In genomic region chr6:92092737-92093136, GRCm38 (mm10) we compare ENCODE assay signal across 8 mouse cellular contexts. TPM values are rescaled to one million over a fixed set of nuclear protein-coding genes. Genes with fewer than 3 reads are reported as not detected.
DNase-seq lines count a peak whose midpoint lies in the region; ATAC-seq and TF ChIP-seq lines count a peak whose summit lies in the region.

No protein-coding gene starts in this region.

- WGBS in kidney, adult 2 months, result 5% methylated on average over 3 of the region's 3 CpGs
- 17% methylated on average over 3 of the region's 3 CpGs for WGBS in hindbrain, embryonic 14.5 days
- 7% methylated on average over 3 of the region's 3 CpGs for WGBS in midbrain, embryonic 16.5 days

- no peaks in the 10 kb centered on the region for H3K9me3 ChIP-seq in hindbrain, embryonic 14.5 days (ENCODE audit: control insufficient read depth, low read length)
- no peaks in the 10 kb centered on the region for H3K9me3 ChIP-seq in midbrain, embryonic 16.5 days (replicated peaks; ENCODE audit: control insufficient read depth, low read length, poor library complexity, severe bottlenecking)

- TF ChIP-seq CTCF in kidney, adult 2 months (conservative IDR thresholded peaks at IDR 0.05; ENCODE audit: insufficient read depth, insufficient read length, low read depth, low read length), result no peak
- TF ChIP-seq CTCF in cortical plate, adult 2 months (IDR thresholded peaks at IDR 0.05; ENCODE audit: extremely low read depth, insufficient read depth, low read length), result no peak

- peak overlapping the region; percentile 78 for H3K4me3 ChIP-seq in kidney, adult 2 months (ENCODE audit: insufficient read depth, low read depth, low read length)
- H3K4me3 ChIP-seq in cortical plate, adult 2 months (ENCODE audit: insufficient read depth, low read length), result peak overlapping the region; percentile 80
- H3K4me3 ChIP-seq in hindbrain, embryonic 14.5 days (replicated peaks; ENCODE audit: low read length), result peak overlapping the region; percentile 94
- peak overlapping the region; percentile 99 for H3K4me3 ChIP-seq in midbrain, embryonic 16.5 days (ENCODE audit: low read depth, low read length)

- peak overlapping the region; percentile 98 for H3K9ac ChIP-seq in hindbrain, embryonic 14.5 days
- peak overlapping the region; percentile 98 for H3K9ac ChIP-seq in midbrain, embryonic 16.5 days (ENCODE audit: low read depth, low read length)

- TF ChIP-seq POLR2A in kidney, adult 2 months (IDR thresholded peaks at IDR 0.05; ENCODE audit: low read depth, low read length), result no peak
- TF ChIP-seq POLR2A in cortical plate, adult 2 months (IDR thresholded peaks at IDR 0.05; ENCODE audit: extremely low read depth, insufficient read depth, low read length), result no peak

- peak overlapping the region; percentile 71 for H3K4me2 ChIP-seq in hindbrain, embryonic 14.5 days (replicated peaks)
- peak overlapping the region; percentile 76 for H3K4me2 ChIP-seq in midbrain, embryonic 16.5 days (ENCODE audit: low read length)

- no peaks in the 10 kb centered on the region for H3K27me3 ChIP-seq in kidney, adult 2 months (replicated peaks; ENCODE audit: control insufficient read depth, insufficient read depth, low read length)
- H3K27me3 ChIP-seq in hindbrain, embryonic 14.5 days (ENCODE audit: control insufficient read depth, insufficient read depth, low read length), result no peaks in the 10 kb centered on the region
- no peaks in the 10 kb centered on the region for H3K27me3 ChIP-seq in midbrain, embryonic 16.5 days (ENCODE audit: control insufficient read depth, insufficient read depth, low read depth, low read length)

- H3K27ac ChIP-seq in kidney, adult 2 months (ENCODE audit: insufficient read depth, low read depth, low read length), result peak overlapping the region; percentile 61
- H3K27ac ChIP-seq in cortical plate, adult 2 months (ENCODE audit: insufficient read depth, low read length), result peak overlapping the region; percentile 63
- peak overlapping the region; percentile 98 for H3K27ac ChIP-seq in hindbrain, embryonic 14.5 days
- peak overlapping the region; percentile 99 for H3K27ac ChIP-seq in midbrain, embryonic 16.5 days (ENCODE audit: low read length)

- H3K36me3 ChIP-seq in kidney, adult 2 months (ENCODE audit: control insufficient read depth, insufficient read depth, low read length), result no peaks in the 10 kb centered on the region
- H3K36me3 ChIP-seq in hindbrain, embryonic 14.5 days (replicated peaks; ENCODE audit: control insufficient read depth, insufficient read depth), result no peaks in the 10 kb centered on the region
- H3K36me3 ChIP-seq in midbrain, embryonic 16.5 days (ENCODE audit: control insufficient read depth, insufficient read depth, low read length), result no peaks in the 10 kb centered on the region

- ATAC-seq in hindbrain, embryonic 14.5 days (ENCODE audit: low FRiP score), result no peak
- no peak for ATAC-seq in midbrain, embryonic 16.5 days

- H3K4me1 ChIP-seq in kidney, adult 2 months (ENCODE audit: control insufficient read depth, insufficient read depth, low read length), result peaks cover 25% of the 10 kb centered on the region
- peaks cover 6% of the 10 kb centered on the region for H3K4me1 ChIP-seq in cortical plate, adult 2 months (ENCODE audit: control insufficient read depth, insufficient read depth, low read length)
- H3K4me1 ChIP-seq in hindbrain, embryonic 14.5 days (replicated peaks; ENCODE audit: control insufficient read depth, insufficient read depth, low read length), result peaks cover 30% of the 10 kb centered on the region
- peaks cover 36% of the 10 kb centered on the region for H3K4me1 ChIP-seq in midbrain, embryonic 16.5 days (ENCODE audit: control insufficient read depth, insufficient read depth, low read length)

- DNase-seq in kidney, adult 2 months, result no peak
- DNase-seq in kidney, adult 9 months, result no peak
- no peak for DNase-seq in hindbrain, embryonic 14.5 days (ENCODE audit: low spot score)
- no peak for DNase-seq in gastrocnemius, postnatal 4 days (ENCODE audit: low spot score in 2 of 2)
- no peak for DNase-seq in kidney, postnatal 36 days
- DNase-seq in frontal cortex, postnatal 36 days (ENCODE audit: low spot score in 2 of 2), result no peak

RNA-seq across cellular contexts. Expression of gene Nr2c2, which starts 1.5 kb away (rescaled TPM):
- polyA plus RNA-seq in kidney, adult 2 months (2012; rRNA removed), result 14.5 and 15.5 TPM in 2 replicates
- 41.8 and 44.4 TPM in 2 replicates for polyA plus RNA-seq in cortical plate, adult 2 months (2012; rRNA removed)
- 26.9 and 34.9 TPM in 2 replicates for polyA plus RNA-seq in hindbrain, embryonic 14.5 days (2014; fragmentation: Nextera tagmentation; extraction: Ambion mirVana)
- polyA plus RNA-seq in midbrain, embryonic 16.5 days (2015; fragmentation: Nextera tagmentation; extraction: Ambion mirVana), result 18.7 and 23.4 TPM in 2 replicates
- 10 to 100 TPM; 38.0 to 41.3 TPM for total RNA-seq in gastrocnemius, postnatal 4 days (2021)
